Mouse (Mus musculus) ES-Bruce4 (cell line): Measurements from ENCODE around the gene Serinc3.

Source experiments
- CTCF ChIP-seq: IDR thresholded peaks from one replicate; pipeline ENCODE4 v1.8.1; 2011; ENCODE audit warnings: low read depth, low read length
- POLR2A ChIP-seq: IDR thresholded peaks from one replicate; pipeline ENCODE4 v1.8.1; 2011; ENCODE audit warnings: low read length; ENCODE audit not compliant: insufficient read depth

GRCm38 (mm10) chr2:163601066-163601465, 43.9 kb downstream of the Serinc3 start:
- TF ChIP-seq CTCF, result no peak
- TF ChIP-seq POLR2A, result no peak
